Mouse (Mus musculus): ENCODE measurements at regions not wholly inside any gene's neighbourhood (a gene's known extent, or its start where the extent isn't known, plus 50 kb on each side); places are given as distances from the start of the nearest gene placed in this dataset.

DNA sequence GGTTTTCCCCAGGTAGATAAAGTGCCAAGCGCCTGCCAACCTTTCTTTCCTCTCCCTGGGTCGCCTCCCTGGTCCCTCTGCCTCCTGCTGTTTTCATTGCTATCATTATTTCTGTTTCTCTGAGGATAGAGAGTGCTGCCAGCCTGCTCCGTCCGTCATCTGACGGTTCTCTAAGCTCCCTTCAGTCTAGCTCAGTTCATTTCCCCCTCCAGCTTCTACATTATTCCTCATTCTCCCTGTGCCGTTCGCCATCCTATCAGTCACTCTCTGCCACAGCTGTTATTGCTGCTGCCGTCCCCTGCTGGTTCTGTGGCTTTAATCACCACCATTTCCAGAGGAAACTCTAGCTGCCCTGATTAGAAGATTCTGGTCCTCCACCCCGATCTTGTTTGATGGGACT, 84.7 kb upstream of the Rfx3 start:
- no peak for DNase-seq (ENCODE audit: low read depth)

GRCm38 (mm10) chr19:28092252-28092651, 81.3 kb upstream of the Rfx3 start:
- DNase-seq (ENCODE audit: low read depth), result no peak

- no peak for DNase-seq (ENCODE audit: low read depth)
These were observed 76.9 kb upstream of the Rfx3 start for GRCm38 (mm10) chr19:28087607-28088546.

GRCm38 (mm10) chr19:28070386-28070785, 59.4 kb upstream of the Rfx3 start:
- DNase-seq (ENCODE audit: low read depth), result no peak
